Comparison of ENCODE assay signal across 8 mouse cellular contexts in genomic region chr8:104028626-104029025, GRCm38 (mm10).
DNase-seq lines count a peak whose midpoint lies in the region; ATAC-seq and TF ChIP-seq lines count a peak whose summit lies in the region.

No protein-coding gene starts in this region.

- no peak overlapping the region for H3K27ac ChIP-seq in forebrain, embryonic 14.5 days (ENCODE audit: low read depth, low read length)
- no peak overlapping the region for H3K27ac ChIP-seq in heart, postnatal 0 days (ENCODE audit: low read depth)
- H3K27ac ChIP-seq in liver, embryonic 13.5 days: no peak overlapping the region
- H3K27ac ChIP-seq in neural tube, embryonic 13.5 days (replicated peaks): no peak overlapping the region

- no peak for TF ChIP-seq EP300 in heart, postnatal 0 days (IDR thresholded peaks at IDR 0.05; ENCODE audit: low read depth)

- H3K4me1 ChIP-seq in forebrain, embryonic 14.5 days (ENCODE audit: control insufficient read depth, insufficient read depth, low read length): no peaks in the 10 kb centered on the region
- no peaks in the 10 kb centered on the region for H3K4me1 ChIP-seq in heart, postnatal 0 days (ENCODE audit: control insufficient read depth, insufficient read depth)
- H3K4me1 ChIP-seq in liver, embryonic 13.5 days (replicated peaks): no peaks in the 10 kb centered on the region
- peaks cover 12% of the 10 kb centered on the region; the same call in 1 of the 2 replicates for H3K4me1 ChIP-seq in neural tube, embryonic 13.5 days (replicated peaks)

- no peaks in the 10 kb centered on the region; the same call in 1 of the 2 replicates for H3K9me3 ChIP-seq in forebrain, embryonic 14.5 days (replicated peaks; ENCODE audit: control insufficient read depth, low read length)
- H3K9me3 ChIP-seq in heart, postnatal 0 days (replicated peaks; ENCODE audit: control insufficient read depth, low read length): 0 out of 2 replicates have a peak, but pooled peaks cover 4% of the 10 kb centered on the region
- H3K9me3 ChIP-seq in liver, embryonic 13.5 days (replicated peaks): 0 out of 2 replicates have a peak, but pooled peaks cover 3% of the 10 kb centered on the region
- peaks cover 3% of the 10 kb centered on the region; the same call in 1 of the 2 replicates for H3K9me3 ChIP-seq in neural tube, embryonic 13.5 days

- H3K4me2 ChIP-seq in forebrain, embryonic 14.5 days (ENCODE audit: low read length): peak overlapping the region; percentile 40
- peak overlapping the region; percentile 38; the same call in 1 of the 2 replicates for H3K4me2 ChIP-seq in heart, postnatal 0 days (ENCODE audit: low read depth, low read length)
- 0 out of 2 replicates have a peak overlapping the region, but pooled peaks have one; percentile 19 for H3K4me2 ChIP-seq in liver, embryonic 13.5 days
- H3K4me2 ChIP-seq in neural tube, embryonic 13.5 days: peak overlapping the region; percentile 41

- H3K9ac ChIP-seq in forebrain, embryonic 14.5 days (ENCODE audit: low read length): no peak overlapping the region
- H3K9ac ChIP-seq in heart, postnatal 0 days (replicated peaks; ENCODE audit: low read depth, low read length): no peak overlapping the region
- H3K9ac ChIP-seq in liver, embryonic 13.5 days: no peak overlapping the region
- no peak overlapping the region for H3K9ac ChIP-seq in neural tube, embryonic 13.5 days

- H3K4me3 ChIP-seq in forebrain, embryonic 14.5 days (ENCODE audit: low read depth, low read length): no peak overlapping the region
- H3K4me3 ChIP-seq in heart, postnatal 0 days (ENCODE audit: low read depth, low read length): no peak overlapping the region
- H3K4me3 ChIP-seq in liver, embryonic 13.5 days (replicated peaks): no peak overlapping the region
- H3K4me3 ChIP-seq in neural tube, embryonic 13.5 days: no peak overlapping the region

- WGBS in forebrain, embryonic 14.5 days: 2% methylated on average over 22 of the region's 22 CpGs
- WGBS in heart, postnatal 0 days: under 1% methylated on average over 22 of the region's 22 CpGs
- WGBS in liver, embryonic 13.5 days (ENCODE audit: insufficient replicate concordance): 4% methylated on average over 22 of the region's 22 CpGs
- WGBS in neural tube, embryonic 13.5 days: 4% methylated on average over 22 of the region's 22 CpGs

- H3K27me3 ChIP-seq in forebrain, embryonic 14.5 days (replicated peaks; ENCODE audit: control insufficient read depth, insufficient read depth, low read length): no peaks in the 10 kb centered on the region
- H3K27me3 ChIP-seq in heart, postnatal 0 days (ENCODE audit: control insufficient read depth, insufficient read depth, low read length): no peaks in the 10 kb centered on the region
- no peaks in the 10 kb centered on the region for H3K27me3 ChIP-seq in liver, embryonic 13.5 days
- peaks cover 7% of the 10 kb centered on the region; the same call in 1 of the 2 replicates for H3K27me3 ChIP-seq in neural tube, embryonic 13.5 days

- TF ChIP-seq CTCF in heart, postnatal 0 days (IDR thresholded peaks at IDR 0.05; ENCODE audit: low read depth): peak; percentile 98

- peak; percentile 19 to 34 for DNase-seq in CD8-positive naive resting alpha-beta T cell, adult 2 months (ENCODE audit: low read depth in 2 of 2, low spot score in 2 of 2)
- peak; percentile 89 for DNase-seq in forebrain, embryonic 14.5 days (ENCODE audit: low spot score)
- DNase-seq in heart, postnatal 0 days (ENCODE audit: low spot score): peak; percentile 67
- peak; percentile 85 for DNase-seq in kidney, postnatal 14 days
- DNase-seq in liver, embryonic 13.5 days: peak; percentile 24
- peak; percentile 50 for DNase-seq in telencephalon, adult 2 months (ENCODE audit: low read depth, low spot score)

- peak; percentile 65; the same call in 1 of the 2 replicates for ATAC-seq in cerebellum, adult (ENCODE audit: insufficient number of reproducible peaks, low FRiP score, low TSS enrichment)
- peak; percentile 90 for ATAC-seq in forebrain, embryonic 14.5 days
- ATAC-seq in heart, postnatal 0 days (ENCODE audit: insufficient read depth, low read depth): peak; percentile 88
- peak; percentile 53; the same call in 1 of the 2 replicates for ATAC-seq in liver, embryonic 13.5 days (ENCODE audit: low read depth)
- peak; percentile 91 for ATAC-seq in neural tube, embryonic 13.5 days (ENCODE audit: low read depth)

- H3K36me3 ChIP-seq in forebrain, embryonic 14.5 days (ENCODE audit: control insufficient read depth, insufficient read depth, low read length): no peaks in the 10 kb centered on the region
- H3K36me3 ChIP-seq in heart, postnatal 0 days (replicated peaks; ENCODE audit: control insufficient read depth, insufficient read depth, low read length): no peaks in the 10 kb centered on the region
- no peaks in the 10 kb centered on the region for H3K36me3 ChIP-seq in liver, embryonic 13.5 days
- no peaks in the 10 kb centered on the region for H3K36me3 ChIP-seq in neural tube, embryonic 13.5 days

Comparison
In these comparisons a context has a peak if more than half of its experiments do, and no peak if none do; other contexts are left out.
1. DNase-seq: peak in every context shown above with its lines; median percentile 89 in forebrain, embryonic 14.5 days; 85 in kidney, postnatal 14 days; 67 in heart, postnatal 0 days; 50 in telencephalon, adult 2 months; 26 in CD8-positive naive resting alpha-beta T cell, adult 2 months; 24 in liver, embryonic 13.5 days.